Mouse (Mus musculus) testis, adult 2 months (tissue): ENCODE measurements around the gene Cacng8.

Experiments
- CTCF ChIP-seq: fragments of 200-500 bp; IDR thresholded peaks from 2 replicates; pipeline ENCODE4 v1.5.1; 2012; ENCODE audit warnings: low read depth, mild to moderate bottlenecking, inconsistent platforms, low read length, moderate library complexity; ENCODE audit not compliant: control insufficient read depth, insufficient read depth, insufficient replicate concordance
- POLR2A ChIP-seq: fragments of 200-500 bp; IDR thresholded peaks from 2 replicates; pipeline ENCODE4 v1.6.1; 2012; ENCODE audit warnings: low read depth, mild to moderate bottlenecking, inconsistent platforms, low read length, moderate library complexity; ENCODE audit not compliant: control insufficient read depth

DNA sequence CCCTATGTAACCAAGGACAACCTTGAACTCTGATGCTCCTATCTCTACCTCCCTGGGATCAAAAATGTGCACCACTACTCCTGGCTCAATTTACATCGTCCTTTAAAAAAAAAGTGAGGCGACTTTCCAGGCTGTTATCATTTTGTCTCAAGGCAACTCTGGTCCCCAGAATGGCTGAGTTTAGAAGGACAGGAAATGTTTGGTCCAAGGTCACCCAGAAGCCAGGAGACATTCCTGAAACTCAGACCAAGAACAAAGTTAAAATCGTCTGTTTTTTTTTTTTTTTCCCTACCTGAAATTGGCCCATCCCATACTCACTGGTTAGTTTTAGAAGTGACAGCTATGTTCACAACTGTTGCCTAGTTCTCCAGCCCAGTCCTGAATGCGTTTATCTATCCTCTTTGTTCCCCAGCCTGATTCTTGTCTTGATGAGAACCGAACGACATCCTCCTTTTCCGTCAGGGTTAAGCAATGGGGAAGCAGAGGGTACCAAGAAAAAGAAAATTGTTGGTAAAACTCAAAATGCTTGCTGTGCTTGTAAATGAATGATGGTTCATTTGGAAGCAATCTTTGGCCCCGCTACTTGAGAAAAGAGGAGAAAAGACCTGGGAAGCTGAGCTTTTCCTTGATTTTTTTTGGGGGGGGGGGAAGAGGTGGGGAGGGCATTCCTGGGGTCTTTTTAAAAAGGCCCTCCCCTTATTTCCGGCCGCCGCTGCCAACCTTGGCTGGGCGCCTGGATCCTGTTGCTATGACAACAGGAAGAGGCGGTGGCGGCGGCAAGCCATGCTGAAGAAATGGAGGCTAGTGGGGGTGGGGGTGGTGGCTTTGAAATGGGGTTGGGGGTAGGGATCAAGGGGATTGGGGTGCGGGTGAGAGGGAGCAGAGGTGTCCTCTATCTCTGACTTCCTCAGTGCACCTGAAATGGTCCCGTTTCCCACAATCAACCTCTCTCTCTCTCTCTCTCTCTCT lies 755 bp upstream of the Cacng8 start:
- TF ChIP-seq POLR2A, result no peak
- TF ChIP-seq CTCF, result no peak
